Mouse (Mus musculus) ES-E14 (cell line): ENCODE data around the gene Eif3m.

Experiments
- CHD2 ChIP-seq: IDR thresholded peaks from 2 replicates; pipeline ENCODE4 v1.6.1; 2014; ENCODE audit warnings: mild to moderate bottlenecking, low read depth, low read length, inconsistent platforms
- HCFC1 ChIP-seq: IDR thresholded peaks from 2 replicates; pipeline ENCODE4 v1.6.1; 2012; ENCODE audit warnings: low read length, inconsistent platforms, borderline replicate concordance; ENCODE audit not compliant: insufficient read depth
- MAFK ChIP-seq: IDR thresholded peaks from 2 replicates; pipeline ENCODE4 v1.6.1; 2014; ENCODE audit warnings: mild to moderate bottlenecking, low read depth, low read length, inconsistent platforms; ENCODE audit not compliant: insufficient read depth
- ZC3H11A ChIP-seq: IDR thresholded peaks from 2 replicates; pipeline ENCODE4 v1.6.1; 2012; ENCODE audit warnings: low read depth, mild to moderate bottlenecking, inconsistent platforms, low read length, borderline replicate concordance
- ZNF384 ChIP-seq: IDR thresholded peaks from 2 replicates; pipeline ENCODE4 v1.6.1; 2012; ENCODE audit warnings: low read depth, low read length, inconsistent platforms

GRCm38 (mm10) chr2:105036401-105037070 lies 19.7 kb upstream of the Eif3m start:
- no peak for TF ChIP-seq CHD2
- no peak for TF ChIP-seq ZC3H11A
- no peak for TF ChIP-seq ZNF384
- TF ChIP-seq MAFK: no peak
- no peak for TF ChIP-seq HCFC1
